Mouse (Mus musculus) ES-E14 (cell line): Measurements from ENCODE around the gene Ptpn5. TPM values are rescaled to one million over a fixed set of nuclear protein-coding genes. Genes with fewer than 3 reads are reported as not detected.
A peak's percentile ranks its signal among the peaks of the same experiment; 100 is the strongest.

Source experiments
- DNase-seq: peaks from one replicate; pipeline ENCODE4 v3.0.0-alpha.2; 2013; ENCODE audit warnings: low read depth, low spot score
- H3K27ac ChIP-seq: 2 replicates; pipeline ENCODE4 v1.5.1; 2012; ENCODE audit warnings: low read depth, mild to moderate bottlenecking, low read length, moderate library complexity, mixed read lengths; ENCODE audit not compliant: poor library complexity, insufficient read depth, severe bottlenecking
- H3K36me3 ChIP-seq: 2 replicates; pipeline ENCODE4 v1.6.1; 2012; ENCODE audit warnings: mild to moderate bottlenecking, low read length, moderate library complexity, mixed read lengths; ENCODE audit not compliant: control insufficient read depth, poor library complexity, insufficient read depth, severe bottlenecking
- H3K4me1 ChIP-seq, 2 experiments: fragments of 150-350 bp in 1 of 2; sonication (generic) in 1 of 2; 2 replicates each; pipeline ENCODE4 v1.6.1; 2012; ENCODE audit warnings: low read length in 2 of 2, mild to moderate bottlenecking in 1 of 2, mixed read lengths in 1 of 2; ENCODE audit not compliant: control insufficient read depth in 2 of 2, insufficient read depth in 2 of 2, poor library complexity in 1 of 2
- H3K4me3 ChIP-seq, 2 experiments: fragments of 150-350 bp in 1 of 2; sonication (generic) in 1 of 2; 2 replicates each; pipeline ENCODE4 v1.5.1; 2012; ENCODE audit warnings: low read length in 2 of 2, low read depth in 1 of 2, mild to moderate bottlenecking in 1 of 2, mixed read lengths in 1 of 2; ENCODE audit not compliant: insufficient read depth in 1 of 2, poor library complexity in 1 of 2, severe bottlenecking in 1 of 2
- H3K9ac ChIP-seq: 2 replicates; pipeline ENCODE4 v1.6.1; 2012; ENCODE audit warnings: low read depth, mild to moderate bottlenecking, low read length, mixed read lengths; ENCODE audit not compliant: poor library complexity, insufficient read depth, severe bottlenecking
- H3K9me3 ChIP-seq: fragments of 150-350 bp; sonication (generic); 2 replicates; pipeline ENCODE4 v1.6.1; 2012; ENCODE audit warnings: low read depth, mild to moderate bottlenecking, low read length; ENCODE audit not compliant: control insufficient read depth, insufficient read depth
- CHD2 ChIP-seq: IDR thresholded peaks from 2 replicates; pipeline ENCODE4 v1.6.1; 2014; ENCODE audit warnings: mild to moderate bottlenecking, low read depth, low read length, inconsistent platforms
- HCFC1 ChIP-seq: IDR thresholded peaks from 2 replicates; pipeline ENCODE4 v1.6.1; 2012; ENCODE audit warnings: low read length, inconsistent platforms, borderline replicate concordance; ENCODE audit not compliant: insufficient read depth
- MAFK ChIP-seq: IDR thresholded peaks from 2 replicates; pipeline ENCODE4 v1.6.1; 2014; ENCODE audit warnings: mild to moderate bottlenecking, low read depth, low read length, inconsistent platforms; ENCODE audit not compliant: insufficient read depth
- ZC3H11A ChIP-seq: IDR thresholded peaks from 2 replicates; pipeline ENCODE4 v1.6.1; 2012; ENCODE audit warnings: low read depth, mild to moderate bottlenecking, inconsistent platforms, low read length, borderline replicate concordance
- ZNF384 ChIP-seq: IDR thresholded peaks from 2 replicates; pipeline ENCODE4 v1.6.1; 2012; ENCODE audit warnings: low read depth, low read length, inconsistent platforms
- in situ Hi-C, 2 experiments: fragments of 600-800 bp; cut with MboI; formaldehyde crosslinking; loops; one replicate each; pipeline ENCODE4 v1.15.1; 2025; ENCODE audit warnings: low sequenced_read_pairs in 2 of 2, inconsistent platforms in 1 of 2; ENCODE audit not compliant: unreplicated experiment in 2 of 2
- total RNA-seq: library from RNA; depleted of rRNA; stranded (reverse); fragments of 300-350 nt; gene quantifications from 2 replicates; pipeline ENCODE4 v1.2.3, GENCODE M21; 2012

Ptpn5 gene
- total RNA-seq, 1 experiment = 0.36 TPM

GRCm38 (mm10) chr7:47050766-47051165 is 82.7 kb downstream of the Ptpn5 start:
- no peak for TF ChIP-seq CHD2
- no peak for TF ChIP-seq MAFK
- TF ChIP-seq HCFC1 = no peak
- no peak for TF ChIP-seq ZC3H11A
- TF ChIP-seq ZNF384 = no peak
- in situ Hi-C loops = no loop called here
- H3K9ac ChIP-seq = peak overlapping the region; percentile 72
- H3K4me1 ChIP-seq = peaks cover 0 to 4% of the 10 kb centered on the region in 2 experiments; a peak in 1 of 4 replicates
- H3K9me3 ChIP-seq = no peaks in the 10 kb centered on the region
- DNase-seq = no peak
- peak overlapping the region; percentile 73 to 84 for H3K4me3 ChIP-seq
- H3K36me3 ChIP-seq = no peaks in the 10 kb centered on the region; the same call in 1 of the 2 replicates
- H3K27ac ChIP-seq = no peak overlapping the region

- Histone ChIP-seq H3K4me1 (peaks cover 0 to 4% of the 10 kb centered on the region in 2 experiments; a peak in 1 of 4 replicates), H3K4me3 (peak within 1 kb of the TSS; percentile 73 to 84), H3K9ac (peak within 1 kb of the TSS; percentile 72), H3K36me3 (no peaks in the 10 kb centered on the region; the same call in 1 of the 2 replicates), H3K27ac (no peak within 1 kb of the TSS), H3K9me3 (no peaks in the 10 kb centered on the region)
- in situ Hi-C loops = no loop called here
- TF ChIP-seq MAFK (no peak), ZC3H11A (no peak), ZNF384 (no peak), CHD2 (no peak), HCFC1 (no peak)
- peak; percentile 93 for DNase-seq
Measured at GRCm38 (mm10) chr7:47050366-47050765, 83.1 kb downstream of the Ptpn5 start, which contains the start of gene Tmem86a. Gene Tmem86a (plus strand): TSS chr7:47050601.

DNA sequence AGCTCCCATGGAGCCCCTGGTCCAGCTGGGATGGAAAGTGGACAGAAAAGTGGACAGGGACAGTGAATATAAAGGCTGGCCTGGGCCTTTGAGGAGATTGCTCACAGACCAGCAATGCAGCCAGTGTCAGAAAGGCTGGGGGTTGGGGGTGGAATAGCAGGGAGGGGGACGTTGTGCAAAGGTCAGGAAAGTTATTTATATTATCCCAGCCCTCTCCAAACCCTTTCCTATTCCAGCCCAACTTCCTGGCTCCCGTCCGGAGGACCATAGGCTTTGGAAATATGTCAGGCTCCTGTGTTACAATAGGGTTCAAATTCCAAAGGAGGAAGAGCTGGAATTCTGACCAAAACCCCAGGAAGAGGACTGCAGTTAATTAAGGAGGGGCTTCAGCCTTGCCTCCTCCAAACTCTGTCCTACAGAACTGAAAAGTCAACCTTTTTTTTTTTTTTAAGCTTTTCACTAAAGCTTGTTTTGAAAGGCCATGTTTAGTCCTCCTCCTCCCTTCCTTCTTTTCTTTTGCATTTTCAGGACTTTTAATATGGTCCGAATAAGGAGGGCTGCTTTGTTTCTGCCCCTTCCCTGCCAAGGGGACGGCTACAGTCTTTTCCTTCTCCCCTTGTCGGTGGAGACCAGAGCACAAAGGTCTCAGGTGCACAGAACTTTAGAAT is 90.5 kb downstream of the Ptpn5 start:
- no peak for TF ChIP-seq MAFK
- TF ChIP-seq HCFC1 = no peak
- TF ChIP-seq ZNF384 = peak; percentile 62; the same call in 1 of the 2 replicates
- no peak overlapping the region for H3K27ac ChIP-seq
- no peak for DNase-seq
- no peak overlapping the region for H3K4me3 ChIP-seq
- in situ Hi-C loops = no loop called here
- no peaks in the 10 kb centered on the region for H3K9me3 ChIP-seq
- H3K36me3 ChIP-seq = no peaks in the 10 kb centered on the region
- no peaks in the 10 kb centered on the region for H3K4me1 ChIP-seq
- no peak overlapping the region for H3K9ac ChIP-seq

DNA sequence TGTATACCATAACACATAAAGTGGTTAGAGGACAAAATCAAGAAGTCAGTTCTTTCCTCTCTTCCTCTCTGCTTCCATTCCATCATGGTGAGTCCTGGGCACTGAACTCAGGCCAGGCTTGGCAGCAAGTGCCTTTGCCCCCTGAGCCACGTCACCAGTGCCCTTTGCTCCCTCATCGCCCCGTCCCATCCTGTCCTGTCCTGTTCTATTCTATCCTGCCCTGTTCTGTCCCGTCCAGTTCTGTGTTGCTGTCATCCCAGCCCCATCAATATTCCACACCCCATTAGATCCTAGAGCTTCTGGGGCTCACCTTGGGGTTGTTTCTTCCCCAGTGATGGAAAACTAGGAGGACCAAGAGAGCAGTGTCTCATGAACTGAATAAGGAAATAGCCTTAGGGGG is 91.4 kb downstream of the Ptpn5 start:
- no peak overlapping the region for H3K27ac ChIP-seq
- in situ Hi-C loops = no loop called here
- H3K4me3 ChIP-seq = no peak overlapping the region
- H3K9me3 ChIP-seq = no peaks in the 10 kb centered on the region
- H3K9ac ChIP-seq = no peak overlapping the region
- H3K4me1 ChIP-seq = no peaks in the 10 kb centered on the region
- TF ChIP-seq CHD2 (no peak), ZNF384 (no peak), ZC3H11A (no peak), HCFC1 (no peak), MAFK (no peak)
- H3K36me3 ChIP-seq = no peaks in the 10 kb centered on the region
- DNase-seq = no peak

DNA sequence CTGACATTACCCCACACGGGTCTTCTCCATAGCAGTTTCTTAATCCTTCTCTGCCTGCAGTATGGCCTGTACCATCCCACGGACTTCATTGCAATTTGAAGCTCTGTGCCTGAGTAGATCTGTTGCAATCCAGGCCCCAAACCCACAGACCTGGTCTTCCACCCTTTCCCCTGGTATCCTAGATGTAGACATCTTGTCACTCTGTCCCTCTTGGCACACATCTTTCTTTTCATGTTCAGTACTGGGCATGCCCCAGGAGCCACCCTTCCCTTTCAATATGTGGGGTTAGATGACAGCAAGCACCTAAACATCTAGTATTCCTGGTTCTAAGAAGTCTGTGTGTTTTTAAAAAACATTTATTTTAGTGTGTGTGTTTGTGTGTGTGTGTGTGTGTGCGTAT is 91.8 kb downstream of the Ptpn5 start:
- no peaks in the 10 kb centered on the region for H3K36me3 ChIP-seq
- no peak for TF ChIP-seq ZC3H11A
- no peak for TF ChIP-seq MAFK
- TF ChIP-seq ZNF384 = no peak
- no peak for TF ChIP-seq CHD2
- no peak for TF ChIP-seq HCFC1
- DNase-seq = no peak
- in situ Hi-C loops = no loop called here
- no peaks in the 10 kb centered on the region for H3K4me1 ChIP-seq
- H3K9me3 ChIP-seq = no peaks in the 10 kb centered on the region
- H3K9ac ChIP-seq = no peak overlapping the region
- no peak overlapping the region for H3K4me3 ChIP-seq
- no peak overlapping the region for H3K27ac ChIP-seq
